Mouse (Mus musculus): ENCODE data around the gene Hcst. TPM values are rescaled to one million over a fixed set of nuclear protein-coding genes. Genes with fewer than 3 reads are reported as not detected.

Gene Hcst
- 45.8 and 47.6 TPM in 2 replicates for total RNA-seq (2015)
- total RNA-seq (2017) = 13.3 and 18.5 TPM in 2 replicates

- peak; percentile 57 for ATAC-seq (ENCODE audit: poor library complexity, severe bottlenecking)
These were observed at the start of gene Hcst for GRCm38 (mm10) chr7:30419561-30420499. Gene Hcst (minus strand): TSS chr7:30419854.

GRCm38 (mm10) chr7:30464816-30465300 is 45.2 kb upstream of the Hcst start:
- ATAC-seq (ENCODE audit: poor library complexity, severe bottlenecking) = no peak

- ATAC-seq (ENCODE audit: poor library complexity, severe bottlenecking) = no peak
These were observed 44.3 kb upstream of the Hcst start for GRCm38 (mm10) chr7:30463996-30464395.

- ATAC-seq (ENCODE audit: poor library complexity, severe bottlenecking) = no peak
These were observed 43.9 kb upstream of the Hcst start for GRCm38 (mm10) chr7:30463568-30463967.

- ATAC-seq (ENCODE audit: poor library complexity, severe bottlenecking) = no peak
These were observed 39.8 kb upstream of the Hcst start for GRCm38 (mm10) chr7:30459484-30459883.

- ATAC-seq (ENCODE audit: poor library complexity, severe bottlenecking) = no peak
These were observed 38.1 kb upstream of the Hcst start, which contains the start of the genes Kirrel2 and Nphs1 for GRCm38 (mm10) chr7:30457629-30458330. Gene Kirrel2 (minus strand): TSS chr7:30457690. Gene Nphs1 (plus strand): TSS chr7:30458315.

- no peak for ATAC-seq (ENCODE audit: poor library complexity, severe bottlenecking)
These were observed 37.4 kb upstream of the Hcst start for GRCm38 (mm10) chr7:30456911-30457628.

- ATAC-seq (ENCODE audit: poor library complexity, severe bottlenecking) = no peak
These were observed 36.8 kb upstream of the Hcst start for GRCm38 (mm10) chr7:30456487-30456886.

GRCm38 (mm10) chr7:30454259-30454658 is 34.6 kb upstream of the Hcst start:
- peak; percentile 31; the same call in 1 of the 2 replicates for ATAC-seq (ENCODE audit: poor library complexity, severe bottlenecking)

GRCm38 (mm10) chr7:30453766-30454165 is 34.1 kb upstream of the Hcst start:
- ATAC-seq (ENCODE audit: poor library complexity, severe bottlenecking) = peak; percentile 92

- 0 out of 2 replicates have a peak, but pooled peaks have one; percentile 13 for ATAC-seq (ENCODE audit: poor library complexity, severe bottlenecking)
These were observed 33.7 kb upstream of the Hcst start for GRCm38 (mm10) chr7:30453327-30453726.

- ATAC-seq (ENCODE audit: poor library complexity, severe bottlenecking) = no peak
These were observed 30.6 kb upstream of the Hcst start for GRCm38 (mm10) chr7:30450241-30450640.

- ATAC-seq (ENCODE audit: poor library complexity, severe bottlenecking) = peak; percentile 21; the same call in 1 of the 2 replicates
These were observed 25.5 kb upstream of the Hcst start, which contains the start of gene Aplp1 for GRCm38 (mm10) chr7:30444971-30445751. Gene Aplp1 (minus strand): TSS chr7:30445535.

GRCm38 (mm10) chr7:30444154-30444970 is 24.7 kb upstream of the Hcst start:
- no peak for ATAC-seq (ENCODE audit: poor library complexity, severe bottlenecking)

- no peak for ATAC-seq (ENCODE audit: poor library complexity, severe bottlenecking)
These were observed 24.0 kb upstream of the Hcst start for GRCm38 (mm10) chr7:30443696-30444095.

GRCm38 (mm10) chr7:30440697-30441096 is 21.0 kb upstream of the Hcst start:
- ATAC-seq (ENCODE audit: poor library complexity, severe bottlenecking) = peak; percentile 71

GRCm38 (mm10) chr7:30439734-30440133 is 20.1 kb upstream of the Hcst start:
- ATAC-seq (ENCODE audit: poor library complexity, severe bottlenecking) = no peak

- ATAC-seq (ENCODE audit: poor library complexity, severe bottlenecking) = 0 out of 2 replicates have a peak, but pooled peaks have one; percentile 24
These were observed 17.2 kb upstream of the Hcst start for GRCm38 (mm10) chr7:30436879-30437278.

GRCm38 (mm10) chr7:30435156-30435555 is 15.5 kb upstream of the Hcst start:
- ATAC-seq (ENCODE audit: poor library complexity, severe bottlenecking) = no peak

All from megakaryocyte, adult 5-6 weeks (primary cell).